Mouse (Mus musculus): ENCODE measurements around the gene Hoxa9.

DNA sequence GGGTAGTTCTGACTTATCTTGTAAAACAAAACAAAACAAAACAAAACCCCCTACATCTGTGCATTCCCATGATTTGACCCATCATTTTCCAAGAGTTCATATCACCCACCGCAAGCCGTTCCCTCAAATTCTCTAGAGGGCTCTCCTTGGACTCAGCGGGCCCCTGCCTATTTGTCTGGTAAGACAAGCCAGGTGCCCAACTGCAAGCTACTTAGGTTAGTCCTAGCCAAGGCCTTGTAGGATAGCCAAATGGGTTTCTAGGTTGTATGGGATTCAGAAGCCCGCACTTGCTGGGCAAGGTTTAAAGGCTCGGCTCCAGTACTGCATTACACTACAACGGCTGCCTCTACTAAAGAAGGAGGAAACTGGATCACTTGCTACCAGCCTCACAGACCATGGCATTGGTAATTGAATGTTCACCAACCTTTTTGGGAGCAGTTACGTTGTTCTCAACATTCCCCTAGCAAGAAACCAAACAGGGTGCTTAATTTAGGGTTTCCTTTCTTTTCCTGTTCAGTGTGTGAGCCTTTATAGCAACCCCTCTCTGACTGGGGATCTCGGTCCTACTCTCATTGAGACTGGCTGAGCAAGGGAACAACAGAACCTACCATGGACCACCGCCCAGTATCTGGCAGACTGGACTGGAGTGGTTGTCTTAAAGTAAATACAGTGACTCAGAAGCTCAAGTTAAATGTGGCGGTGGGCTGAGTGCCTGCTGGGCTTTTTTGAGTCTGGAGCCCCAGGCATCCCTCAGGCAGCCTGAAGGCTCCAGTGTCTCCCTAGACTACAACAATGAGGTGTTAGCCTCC, 6.7 kb upstream of the Hoxa9 start:
- TF ChIP-seq CTCF (IDR thresholded peaks at IDR 0.05; ENCODE audit: low read depth): no peak
- no peak for TF ChIP-seq EP300 (IDR thresholded peaks at IDR 0.05; ENCODE audit: low read depth)

All from heart, postnatal 0 days (tissue).